Mouse (Mus musculus): ENCODE data around the gene Il24. TPM values are rescaled to one million over a fixed set of nuclear protein-coding genes. Genes with fewer than 3 reads are reported as not detected.

Il24 gene
- polyA plus RNA-seq (2015; fragmentation: Nextera tagmentation; extraction: Ambion mirVana) = not detected in 2 replicates

DNA sequence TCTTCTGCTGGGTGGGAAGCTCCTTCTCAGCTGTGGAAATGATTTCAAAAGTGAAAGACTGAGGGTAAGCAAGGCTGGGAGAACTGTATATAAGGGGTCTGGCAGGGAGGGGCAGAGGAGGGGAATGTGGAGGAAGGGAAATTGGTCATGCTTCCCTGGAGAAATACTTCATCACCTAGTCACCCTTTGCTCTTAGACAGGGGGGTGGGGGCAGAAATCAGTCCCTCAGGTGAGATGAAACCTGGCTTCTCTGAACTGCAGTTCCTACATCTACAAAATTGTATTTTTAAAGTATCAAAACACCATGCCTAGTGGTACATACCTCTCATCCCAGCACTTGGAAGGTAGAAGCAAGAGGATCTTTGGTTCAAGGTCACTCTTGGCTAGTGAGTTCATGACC, at the start of gene Il24:
Gene Il24, minus strand, starts transcription at position 101 of the 400 bp plus-strand sequence.
- H3K9ac ChIP-seq (ENCODE audit: low read depth, low read length) = no peak within 1 kb of the TSS
- no peak within 1 kb of the TSS for H3K4me3 ChIP-seq (ENCODE audit: low read depth, low read length)
- no peaks in the 10 kb centered on the region for H3K36me3 ChIP-seq (ENCODE audit: control insufficient read depth, insufficient read depth, low read length)
- H3K4me1 ChIP-seq (ENCODE audit: control insufficient read depth, insufficient read depth, low read length) = no peaks in the 10 kb centered on the region
- no peak for ATAC-seq
- no peak within 1 kb of the TSS for H3K4me2 ChIP-seq (ENCODE audit: low read length)
- H3K9me3 ChIP-seq (replicated peaks; ENCODE audit: control insufficient read depth, low read length, poor library complexity, severe bottlenecking) = no peaks in the 10 kb centered on the region
- H3K27ac ChIP-seq (ENCODE audit: low read length) = no peak within 1 kb of the TSS
- no peaks in the 10 kb centered on the region for H3K27me3 ChIP-seq (ENCODE audit: control insufficient read depth, insufficient read depth, low read depth, low read length)

DNA sequence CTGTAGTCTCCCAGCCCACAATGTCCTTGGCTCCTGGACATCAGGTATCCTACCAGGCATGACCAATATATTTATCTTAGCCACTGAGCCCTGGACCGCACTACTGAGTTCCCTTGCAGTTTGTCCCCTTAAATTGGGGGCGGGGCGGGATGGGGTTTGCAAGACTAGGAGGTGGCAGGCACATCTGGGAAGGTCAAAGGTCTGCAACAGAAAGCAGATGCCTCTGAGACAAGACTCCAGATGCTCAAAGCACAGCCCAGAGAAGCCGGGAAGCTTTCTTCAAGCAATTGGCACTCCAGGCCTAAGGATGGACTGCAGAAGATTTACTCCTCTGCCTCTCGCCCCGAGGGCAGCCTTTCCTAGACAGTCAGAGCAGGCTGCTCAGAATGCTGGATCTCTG, 49.1 kb upstream of the Il24 start:
- Histone ChIP-seq H3K4me2 (ENCODE audit: low read length) (no peak overlapping the region), H3K9me3 (replicated peaks; ENCODE audit: control insufficient read depth, low read length, poor library complexity, severe bottlenecking) (no peaks in the 10 kb centered on the region), H3K4me1 (ENCODE audit: control insufficient read depth, insufficient read depth, low read length) (no peaks in the 10 kb centered on the region), H3K9ac (ENCODE audit: low read depth, low read length) (no peak overlapping the region), H3K36me3 (ENCODE audit: control insufficient read depth, insufficient read depth, low read length) (no peaks in the 10 kb centered on the region), H3K27ac (ENCODE audit: low read length) (no peak overlapping the region), H3K4me3 (ENCODE audit: low read depth, low read length) (no peak overlapping the region), H3K27me3 (ENCODE audit: control insufficient read depth, insufficient read depth, low read depth, low read length) (no peaks in the 10 kb centered on the region)
- ATAC-seq = no peak
- 60% methylated on average over 6 of the region's 6 CpGs for WGBS

DNA sequence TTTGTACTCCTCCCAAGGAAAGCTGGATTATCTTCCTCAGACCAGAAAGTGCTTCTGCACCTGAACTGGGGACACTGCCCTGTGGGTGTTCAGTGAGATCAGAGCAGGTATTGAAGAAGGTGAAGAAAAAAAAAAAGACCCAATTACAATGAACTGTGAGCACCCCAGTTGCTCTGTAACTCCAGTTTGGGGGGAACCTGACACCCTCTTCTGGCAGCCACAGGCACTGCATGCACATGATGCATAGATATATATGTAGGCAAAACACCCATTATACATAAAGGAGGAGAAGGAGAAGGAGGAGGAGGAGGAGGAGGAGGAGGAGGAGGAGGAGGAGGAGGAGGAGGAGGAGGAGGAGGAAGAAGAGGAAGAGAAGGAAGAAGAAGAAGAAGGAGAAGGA, 39.2 kb upstream of the Il24 start:
- H3K27ac ChIP-seq (ENCODE audit: low read length) = no peak overlapping the region
- no peak overlapping the region for H3K4me3 ChIP-seq (ENCODE audit: low read depth, low read length)
- no peaks in the 10 kb centered on the region for H3K4me1 ChIP-seq (ENCODE audit: control insufficient read depth, insufficient read depth, low read length)
- no peaks in the 10 kb centered on the region for H3K9me3 ChIP-seq (replicated peaks; ENCODE audit: control insufficient read depth, low read length, poor library complexity, severe bottlenecking)
- no peaks in the 10 kb centered on the region for H3K36me3 ChIP-seq (ENCODE audit: control insufficient read depth, insufficient read depth, low read length)
- H3K4me2 ChIP-seq (ENCODE audit: low read length) = no peak overlapping the region
- H3K27me3 ChIP-seq (ENCODE audit: control insufficient read depth, insufficient read depth, low read depth, low read length) = no peaks in the 10 kb centered on the region
- no peak overlapping the region for H3K9ac ChIP-seq (ENCODE audit: low read depth, low read length)
- ATAC-seq = no peak

DNA sequence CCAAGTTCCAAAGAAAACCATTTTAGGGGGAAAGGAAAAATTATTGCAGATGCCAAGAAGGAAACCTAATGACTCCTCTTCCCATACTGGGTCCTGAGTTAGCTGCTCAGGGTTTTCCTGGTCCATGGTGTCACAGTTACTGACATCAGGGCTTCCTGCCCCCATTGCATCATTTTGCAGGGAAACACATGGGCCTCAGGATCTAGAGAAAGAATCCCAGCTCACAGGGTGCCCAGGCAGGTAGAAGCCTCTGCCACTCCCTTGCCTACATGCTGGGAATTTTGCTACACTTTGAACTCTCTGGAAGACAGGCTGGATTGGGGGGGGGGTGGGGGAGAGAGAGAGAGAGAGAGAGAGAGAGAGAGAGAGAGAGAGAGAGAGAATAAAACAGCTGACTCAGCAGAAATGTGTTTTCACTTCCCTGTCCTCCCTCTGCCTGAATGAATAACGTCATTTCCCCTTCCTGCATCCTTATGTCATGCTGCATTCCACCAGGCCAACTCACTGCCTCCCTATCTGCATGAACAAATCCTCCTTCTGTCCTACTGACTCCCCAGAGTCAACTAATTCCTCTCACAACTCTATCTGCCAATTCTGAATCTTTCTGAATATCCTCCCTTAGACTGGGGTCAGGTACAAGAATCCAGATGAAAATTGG, 31.2 kb upstream of the Il24 start:
- H3K4me3 ChIP-seq (ENCODE audit: low read depth, low read length) = no peak overlapping the region
- 67% methylated on average over 1 of the region's 1 CpGs for whole genome bisulfite sequencing
- no peak for ATAC-seq

DNA sequence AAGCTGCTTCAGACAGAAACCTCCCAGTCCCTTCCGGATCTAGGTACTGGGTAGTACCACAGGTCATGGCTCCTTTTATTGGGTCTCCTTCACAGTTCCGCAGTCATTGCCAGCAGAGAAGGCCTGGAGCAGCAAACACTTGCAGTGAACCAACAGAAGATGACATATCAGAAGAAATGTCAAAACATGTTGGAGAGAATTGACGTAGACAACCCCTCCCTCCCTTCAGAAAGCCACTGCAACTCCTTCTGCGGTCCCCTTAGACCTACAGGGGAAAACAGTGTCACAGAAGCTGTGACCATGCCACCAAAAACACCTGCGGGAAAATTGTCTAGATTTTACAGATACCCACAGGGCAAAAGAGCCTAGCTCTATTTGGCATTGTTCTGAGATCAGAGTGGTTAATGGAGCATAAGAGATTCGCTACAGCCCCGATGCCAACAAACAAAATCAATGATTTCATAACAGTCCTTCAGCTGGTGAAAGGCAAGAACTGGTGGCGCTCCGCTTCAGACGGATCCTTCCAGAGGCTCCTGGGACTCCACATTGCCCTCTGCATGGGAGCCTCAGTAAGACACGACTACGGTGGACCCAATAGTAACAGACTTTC, 24.3 kb upstream of the Il24 start, which contains the start of gene Il20:
Gene Il20, minus strand, starts transcription at position 51 of the 610 bp plus-strand sequence.
- H3K4me2 ChIP-seq (ENCODE audit: low read length) = no peak within 1 kb of the TSS
- no peaks in the 10 kb centered on the region for H3K4me1 ChIP-seq (ENCODE audit: control insufficient read depth, insufficient read depth, low read length)
- H3K36me3 ChIP-seq (ENCODE audit: control insufficient read depth, insufficient read depth, low read length) = no peaks in the 10 kb centered on the region
- H3K4me3 ChIP-seq (ENCODE audit: low read depth, low read length) = no peak within 1 kb of the TSS
- no peaks in the 10 kb centered on the region for H3K9me3 ChIP-seq (replicated peaks; ENCODE audit: control insufficient read depth, low read length, poor library complexity, severe bottlenecking)
- no peak for ATAC-seq
- no peaks in the 10 kb centered on the region for H3K27me3 ChIP-seq (ENCODE audit: control insufficient read depth, insufficient read depth, low read depth, low read length)
- WGBS = 79% methylated on average over 12 of the region's 12 CpGs
- no peak within 1 kb of the TSS for H3K27ac ChIP-seq (ENCODE audit: low read length)
- H3K9ac ChIP-seq (ENCODE audit: low read depth, low read length) = no peak within 1 kb of the TSS

More for the DNA sequence above, 31.2 kb upstream of the Il24 start:
- no peak overlapping the region for H3K27ac ChIP-seq (ENCODE audit: low read length)
- H3K27me3 ChIP-seq (ENCODE audit: control insufficient read depth, insufficient read depth, low read depth, low read length) = no peaks in the 10 kb centered on the region
- no peak overlapping the region for H3K4me2 ChIP-seq (ENCODE audit: low read length)
- H3K36me3 ChIP-seq (ENCODE audit: control insufficient read depth, insufficient read depth, low read length) = no peaks in the 10 kb centered on the region
- H3K9me3 ChIP-seq (replicated peaks; ENCODE audit: control insufficient read depth, low read length, poor library complexity, severe bottlenecking) = no peaks in the 10 kb centered on the region
- H3K4me1 ChIP-seq (ENCODE audit: control insufficient read depth, insufficient read depth, low read length) = no peaks in the 10 kb centered on the region
- no peak overlapping the region for H3K9ac ChIP-seq (ENCODE audit: low read depth, low read length)

DNA sequence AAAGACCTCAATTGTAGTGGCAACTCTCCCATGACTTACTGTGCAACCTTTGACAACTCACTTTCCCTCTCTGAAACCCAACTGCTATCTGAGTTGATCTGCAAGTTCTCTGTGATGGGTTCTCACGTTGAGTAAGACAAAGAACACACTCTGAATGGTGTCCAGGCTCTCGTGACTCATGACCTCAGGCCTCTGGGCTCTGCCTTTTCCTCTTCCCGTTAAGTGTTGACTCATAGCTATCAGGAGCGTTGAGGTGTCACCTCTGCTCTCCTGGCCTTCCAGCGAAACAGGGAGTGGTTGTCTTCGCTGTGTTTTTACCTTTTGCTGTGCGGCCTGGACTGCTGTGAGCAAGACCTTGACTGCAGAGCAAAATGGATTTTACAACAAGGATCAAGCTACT, 15.3 kb upstream of the Il24 start:
- Histone ChIP-seq H3K4me2 (ENCODE audit: low read length) (no peak overlapping the region), H3K9ac (ENCODE audit: low read depth, low read length) (no peak overlapping the region), H3K36me3 (ENCODE audit: control insufficient read depth, insufficient read depth, low read length) (no peaks in the 10 kb centered on the region), H3K27ac (ENCODE audit: low read length) (no peak overlapping the region), H3K4me1 (ENCODE audit: control insufficient read depth, insufficient read depth, low read length) (no peaks in the 10 kb centered on the region), H3K27me3 (ENCODE audit: control insufficient read depth, insufficient read depth, low read depth, low read length) (no peaks in the 10 kb centered on the region), H3K9me3 (replicated peaks; ENCODE audit: control insufficient read depth, low read length, poor library complexity, severe bottlenecking) (no peaks in the 10 kb centered on the region), H3K4me3 (ENCODE audit: low read depth, low read length) (no peak overlapping the region)
- WGBS = 91% methylated on average over 7 of the region's 7 CpGs
- ATAC-seq = no peak

DNA sequence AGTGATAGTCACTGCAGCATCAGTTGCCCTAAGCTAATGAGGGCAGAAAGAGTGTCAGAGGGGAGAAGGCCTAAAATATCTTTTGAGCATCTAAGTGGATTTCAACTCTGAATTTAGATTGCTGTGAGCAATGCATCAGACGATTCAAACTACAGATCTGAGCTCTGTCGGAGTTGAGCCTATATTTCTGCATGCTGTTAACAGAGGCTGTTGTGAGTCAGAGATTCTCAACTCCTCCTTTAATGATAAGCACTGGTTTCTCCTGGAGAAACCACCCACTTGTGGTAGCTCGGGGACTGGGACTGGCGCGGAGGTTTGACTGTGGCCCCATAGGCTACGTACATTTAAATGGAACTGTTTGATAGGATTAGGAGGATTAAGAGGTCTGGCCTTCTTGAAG, 7.2 kb upstream of the Il24 start:
- Histone ChIP-seq H3K27ac (ENCODE audit: low read length) (no peak overlapping the region), H3K27me3 (ENCODE audit: control insufficient read depth, insufficient read depth, low read depth, low read length) (no peaks in the 10 kb centered on the region), H3K9ac (ENCODE audit: low read depth, low read length) (no peak overlapping the region), H3K4me2 (ENCODE audit: low read length) (no peak overlapping the region), H3K36me3 (ENCODE audit: control insufficient read depth, insufficient read depth, low read length) (no peaks in the 10 kb centered on the region), H3K4me3 (ENCODE audit: low read depth, low read length) (no peak overlapping the region), H3K4me1 (ENCODE audit: control insufficient read depth, insufficient read depth, low read length) (no peaks in the 10 kb centered on the region), H3K9me3 (replicated peaks; ENCODE audit: control insufficient read depth, low read length, poor library complexity, severe bottlenecking) (no peaks in the 10 kb centered on the region)
- no peak for ATAC-seq
- 18% methylated on average over 6 of the region's 6 CpGs for WGBS

DNA sequence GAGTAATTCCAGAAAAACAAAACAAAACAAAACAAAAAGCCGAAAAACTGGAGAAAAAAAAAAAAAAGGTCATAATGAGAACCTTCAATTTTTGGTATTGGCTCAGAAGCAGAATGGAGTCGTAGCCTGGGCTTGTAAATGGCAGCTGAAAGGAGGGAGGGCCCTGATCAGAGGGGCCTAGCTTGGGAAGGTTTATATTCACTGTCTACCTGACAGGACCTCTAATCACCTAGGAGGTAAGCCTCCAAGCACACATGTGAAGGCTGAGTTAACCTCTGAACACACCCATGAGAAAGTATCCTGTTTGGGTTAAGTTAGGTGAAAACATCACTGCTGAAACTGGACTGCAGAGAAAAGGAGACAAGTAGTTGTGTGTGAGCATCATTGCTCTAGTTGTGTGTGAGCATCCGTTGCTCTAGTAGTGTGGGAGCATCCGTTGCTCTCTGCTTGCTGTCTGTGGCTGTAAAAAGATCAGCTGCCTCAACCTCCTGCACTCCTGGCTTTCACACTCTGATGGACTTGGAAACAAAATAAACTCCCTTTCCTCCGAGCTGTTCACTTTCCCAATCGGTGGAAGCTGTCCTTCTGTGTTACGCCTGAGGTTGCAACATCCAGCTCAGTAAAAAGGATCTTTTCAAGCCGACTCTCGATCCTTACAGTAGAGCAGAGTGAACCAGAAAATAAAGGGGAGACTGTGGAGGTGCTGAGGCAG, 6.2 kb upstream of the Il24 start:
- no peak overlapping the region for H3K4me3 ChIP-seq (ENCODE audit: low read depth, low read length)
- H3K9ac ChIP-seq (ENCODE audit: low read depth, low read length) = no peak overlapping the region
- no peak overlapping the region for H3K27ac ChIP-seq (ENCODE audit: low read length)
- H3K36me3 ChIP-seq (ENCODE audit: control insufficient read depth, insufficient read depth, low read length) = no peaks in the 10 kb centered on the region
- ATAC-seq = no peak
- H3K4me1 ChIP-seq (ENCODE audit: control insufficient read depth, insufficient read depth, low read length) = no peaks in the 10 kb centered on the region
- no peaks in the 10 kb centered on the region for H3K27me3 ChIP-seq (ENCODE audit: control insufficient read depth, insufficient read depth, low read depth, low read length)
- WGBS = 72% methylated on average over 9 of the region's 9 CpGs
- no peak overlapping the region for H3K4me2 ChIP-seq (ENCODE audit: low read length)
- no peaks in the 10 kb centered on the region for H3K9me3 ChIP-seq (replicated peaks; ENCODE audit: control insufficient read depth, low read length, poor library complexity, severe bottlenecking)

DNA sequence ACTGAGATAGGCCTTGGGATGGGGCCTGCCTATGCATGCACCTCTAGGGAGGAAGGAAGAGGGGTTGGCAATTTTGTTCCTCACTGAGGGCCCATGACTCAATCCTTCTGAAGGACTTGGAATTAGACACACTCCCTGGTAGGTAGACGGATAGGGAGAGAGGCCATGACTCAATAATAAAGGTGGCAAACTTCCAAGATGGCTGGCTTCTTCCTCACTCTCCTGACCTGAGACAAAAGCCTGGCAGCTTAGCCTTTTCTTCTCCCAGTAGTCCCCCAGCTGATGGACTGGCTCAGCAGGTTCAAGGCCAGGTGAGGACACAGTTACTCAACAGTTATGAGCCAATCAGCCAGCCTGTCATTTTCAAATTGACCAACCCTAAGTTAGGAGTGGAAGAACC, 5.2 kb upstream of the Il24 start:
- H3K4me3 ChIP-seq (ENCODE audit: low read depth, low read length) = no peak overlapping the region
- no peak overlapping the region for H3K9ac ChIP-seq (ENCODE audit: low read depth, low read length)
- H3K9me3 ChIP-seq (replicated peaks; ENCODE audit: control insufficient read depth, low read length, poor library complexity, severe bottlenecking) = no peaks in the 10 kb centered on the region
- no peaks in the 10 kb centered on the region for H3K27me3 ChIP-seq (ENCODE audit: control insufficient read depth, insufficient read depth, low read depth, low read length)
- H3K4me2 ChIP-seq (ENCODE audit: low read length) = no peak overlapping the region
- 79% methylated on average over 1 of the region's 1 CpGs for WGBS
- no peaks in the 10 kb centered on the region for H3K36me3 ChIP-seq (ENCODE audit: control insufficient read depth, insufficient read depth, low read length)
- no peak overlapping the region for H3K27ac ChIP-seq (ENCODE audit: low read length)
- no peaks in the 10 kb centered on the region for H3K4me1 ChIP-seq (ENCODE audit: control insufficient read depth, insufficient read depth, low read length)
- no peak for ATAC-seq

Data from midbrain, embryonic 16.5 days (tissue).